Mouse (Mus musculus): ENCODE measurements at regions not wholly inside any gene's neighbourhood (a gene's known extent, or its start where the extent isn't known, plus 50 kb on each side); places are given as distances from the start of the nearest gene placed in this dataset.
"Not testable (repeated sequence)": the region's sequence is repeated elsewhere in the genome, so short reads cannot be mapped to it uniquely, and the experiment has no call there.

- DNase-seq, result no peak
Observed at GRCm38 (mm10) chr19:51355701-51356100, 677.3 kb upstream of the Sorcs1 start.

- no peak for DNase-seq
Observed at GRCm38 (mm10) chr19:51340491-51340890, 662.0 kb upstream of the Sorcs1 start.

- no peak for DNase-seq
Observed at GRCm38 (mm10) chr19:51330010-51330409, 651.6 kb upstream of the Sorcs1 start.

- no peak for DNase-seq
Observed at GRCm38 (mm10) chr19:51303708-51304107, 625.3 kb upstream of the Sorcs1 start.

- DNase-seq, result not testable (repeated sequence)
Observed at GRCm38 (mm10) chr19:51296631-51297030, 618.2 kb upstream of the Sorcs1 start.

GRCm38 (mm10) chr19:51268978-51269556, 590.6 kb upstream of the Sorcs1 start:
- DNase-seq, result no peak

GRCm38 (mm10) chr19:51240295-51240864, 561.9 kb upstream of the Sorcs1 start:
- no peak for DNase-seq

GRCm38 (mm10) chr19:51238181-51238523, 559.7 kb upstream of the Sorcs1 start:
- no peak for DNase-seq

GRCm38 (mm10) chr19:51237509-51238180, 559.2 kb upstream of the Sorcs1 start:
- DNase-seq, result no peak

- no peak for DNase-seq
Observed at GRCm38 (mm10) chr19:51232525-51232924, 554.1 kb upstream of the Sorcs1 start.

- DNase-seq, result no peak
Observed at GRCm38 (mm10) chr19:51226932-51227331, 548.5 kb upstream of the Sorcs1 start.

- peak; percentile 1 for DNase-seq
Observed at GRCm38 (mm10) chr19:51201391-51201790, 522.9 kb upstream of the Sorcs1 start.
